Mouse (Mus musculus): ENCODE measurements around the gene Egfr. TPM values are rescaled to one million over a fixed set of nuclear protein-coding genes. Genes with fewer than 3 reads are reported as not detected.

Gene Egfr
- polyA plus RNA-seq, 1 experiment from 2014 or later: 1.3 TPM

GRCm38 (mm10) chr11:16769709-16770303 is 17.8 kb downstream of the Egfr start:
- H3K4me2 ChIP-seq (ENCODE audit: low read depth, low read length): no peak overlapping the region
- H3K4me1 ChIP-seq (ENCODE audit: control insufficient read depth, low read depth, low read length): no peaks in the 10 kb centered on the region; the same call in 1 of the 2 replicates
- H3K9me3 ChIP-seq (replicated peaks; ENCODE audit: control insufficient read depth, low read length): no peaks in the 10 kb centered on the region
- no peak overlapping the region for H3K9ac ChIP-seq (ENCODE audit: low read depth, low read length)
- H3K4me3 ChIP-seq (ENCODE audit: low read depth, low read length): no peak overlapping the region
- H3K27me3 ChIP-seq (ENCODE audit: control insufficient read depth, insufficient read depth, low read depth, low read length): no peaks in the 10 kb centered on the region
- no peak overlapping the region for H3K27ac ChIP-seq (ENCODE audit: low read length)
- no peaks in the 10 kb centered on the region for H3K36me3 ChIP-seq (ENCODE audit: control insufficient read depth, insufficient read depth)
- 47% methylated on average over 3 of the region's 3 CpGs for WGBS (ENCODE audit: insufficient replicate concordance)
- ATAC-seq (ENCODE audit: low read depth): no peak; the same call in 1 of the 2 replicates

- Histone ChIP-seq H3K27me3 (ENCODE audit: control insufficient read depth, insufficient read depth, low read depth, low read length) (no peaks in the 10 kb centered on the region), H3K27ac (ENCODE audit: low read length) (no peak overlapping the region), H3K36me3 (ENCODE audit: control insufficient read depth, insufficient read depth) (no peaks in the 10 kb centered on the region), H3K4me2 (ENCODE audit: low read depth, low read length) (no peak overlapping the region), H3K9ac (ENCODE audit: low read depth, low read length) (no peak overlapping the region), H3K9me3 (replicated peaks; ENCODE audit: control insufficient read depth, low read length) (no peaks in the 10 kb centered on the region), H3K4me1 (ENCODE audit: control insufficient read depth, low read depth, low read length) (no peaks in the 10 kb centered on the region; the same call in 1 of the 2 replicates), H3K4me3 (ENCODE audit: low read depth, low read length) (no peak overlapping the region)
- ATAC-seq (ENCODE audit: low read depth): no peak
- 51% methylated on average over 4 of the region's 4 CpGs for WGBS (ENCODE audit: insufficient replicate concordance)
Observed at GRCm38 (mm10) chr11:16770966-16771365, 19.0 kb downstream of the Egfr start.

GRCm38 (mm10) chr11:16772717-16773116 is 20.7 kb downstream of the Egfr start:
- no peak for ATAC-seq (ENCODE audit: low read depth)
- Histone ChIP-seq H3K4me2 (ENCODE audit: low read depth, low read length) (no peak overlapping the region), H3K27me3 (ENCODE audit: control insufficient read depth, insufficient read depth, low read depth, low read length) (no peaks in the 10 kb centered on the region), H3K4me1 (ENCODE audit: control insufficient read depth, low read depth, low read length) (no peaks in the 10 kb centered on the region; the same call in 1 of the 2 replicates), H3K9ac (ENCODE audit: low read depth, low read length) (no peak overlapping the region), H3K27ac (ENCODE audit: low read length) (no peak overlapping the region), H3K4me3 (ENCODE audit: low read depth, low read length) (no peak overlapping the region), H3K36me3 (ENCODE audit: control insufficient read depth, insufficient read depth) (no peaks in the 10 kb centered on the region), H3K9me3 (replicated peaks; ENCODE audit: control insufficient read depth, low read length) (no peaks in the 10 kb centered on the region)
- 16% methylated on average over 4 of the region's 4 CpGs for WGBS (ENCODE audit: insufficient replicate concordance)

GRCm38 (mm10) chr11:16776967-16777366 is 25.0 kb downstream of the Egfr start:
- no peak overlapping the region for H3K27ac ChIP-seq (ENCODE audit: low read length)
- no peak overlapping the region for H3K9ac ChIP-seq (ENCODE audit: low read depth, low read length)
- H3K4me1 ChIP-seq (ENCODE audit: control insufficient read depth, low read depth, low read length): no peaks in the 10 kb centered on the region
- H3K4me2 ChIP-seq (ENCODE audit: low read depth, low read length): no peak overlapping the region
- no peaks in the 10 kb centered on the region for H3K9me3 ChIP-seq (replicated peaks; ENCODE audit: control insufficient read depth, low read length)
- 58% methylated on average over 2 of the region's 2 CpGs for WGBS (ENCODE audit: insufficient replicate concordance)
- ATAC-seq (ENCODE audit: low read depth): no peak
- no peaks in the 10 kb centered on the region for H3K36me3 ChIP-seq (ENCODE audit: control insufficient read depth, insufficient read depth)
- H3K27me3 ChIP-seq (ENCODE audit: control insufficient read depth, insufficient read depth, low read depth, low read length): no peaks in the 10 kb centered on the region
- no peak overlapping the region for H3K4me3 ChIP-seq (ENCODE audit: low read depth, low read length)

GRCm38 (mm10) chr11:16781604-16782003 is 29.6 kb downstream of the Egfr start:
- H3K27ac ChIP-seq (ENCODE audit: low read length): no peak overlapping the region
- H3K36me3 ChIP-seq (ENCODE audit: control insufficient read depth, insufficient read depth): no peaks in the 10 kb centered on the region
- no peak overlapping the region for H3K4me2 ChIP-seq (ENCODE audit: low read depth, low read length)
- no peak overlapping the region for H3K4me3 ChIP-seq (ENCODE audit: low read depth, low read length)
- H3K9me3 ChIP-seq (replicated peaks; ENCODE audit: control insufficient read depth, low read length): no peaks in the 10 kb centered on the region
- WGBS (ENCODE audit: insufficient replicate concordance): 44% methylated on average over 2 of the region's 2 CpGs
- no peaks in the 10 kb centered on the region for H3K4me1 ChIP-seq (ENCODE audit: control insufficient read depth, low read depth, low read length)
- no peak overlapping the region for H3K9ac ChIP-seq (ENCODE audit: low read depth, low read length)
- no peaks in the 10 kb centered on the region for H3K27me3 ChIP-seq (ENCODE audit: control insufficient read depth, insufficient read depth, low read depth, low read length)
- no peak for ATAC-seq (ENCODE audit: low read depth)

GRCm38 (mm10) chr11:16783926-16784659 is 32.1 kb downstream of the Egfr start:
- Histone ChIP-seq H3K9ac (ENCODE audit: low read depth, low read length) (no peak overlapping the region), H3K9me3 (replicated peaks; ENCODE audit: control insufficient read depth, low read length) (no peaks in the 10 kb centered on the region), H3K36me3 (ENCODE audit: control insufficient read depth, insufficient read depth) (no peaks in the 10 kb centered on the region), H3K27ac (ENCODE audit: low read length) (no peak overlapping the region), H3K4me3 (ENCODE audit: low read depth, low read length) (no peak overlapping the region), H3K4me1 (ENCODE audit: control insufficient read depth, low read depth, low read length) (no peaks in the 10 kb centered on the region), H3K4me2 (ENCODE audit: low read depth, low read length) (no peak overlapping the region), H3K27me3 (ENCODE audit: control insufficient read depth, insufficient read depth, low read depth, low read length) (no peaks in the 10 kb centered on the region)
- 71% methylated on average over 8 of the region's 8 CpGs for WGBS (ENCODE audit: insufficient replicate concordance)
- no peak for ATAC-seq (ENCODE audit: low read depth)

- no peak overlapping the region for H3K27ac ChIP-seq (ENCODE audit: low read length)
- H3K27me3 ChIP-seq (ENCODE audit: control insufficient read depth, insufficient read depth, low read depth, low read length): no peaks in the 10 kb centered on the region
- no peaks in the 10 kb centered on the region for H3K9me3 ChIP-seq (replicated peaks; ENCODE audit: control insufficient read depth, low read length)
- no peaks in the 10 kb centered on the region for H3K36me3 ChIP-seq (ENCODE audit: control insufficient read depth, insufficient read depth)
- ATAC-seq (ENCODE audit: low read depth): no peak
- WGBS (ENCODE audit: insufficient replicate concordance): 45% methylated on average over 5 of the region's 5 CpGs
- H3K4me1 ChIP-seq (ENCODE audit: control insufficient read depth, low read depth, low read length): no peaks in the 10 kb centered on the region
- H3K4me3 ChIP-seq (ENCODE audit: low read depth, low read length): no peak overlapping the region
- H3K9ac ChIP-seq (ENCODE audit: low read depth, low read length): no peak overlapping the region
- no peak overlapping the region for H3K4me2 ChIP-seq (ENCODE audit: low read depth, low read length)
Observed at GRCm38 (mm10) chr11:16792638-16793585, 40.9 kb downstream of the Egfr start.

GRCm38 (mm10) chr11:16795012-16795411 is 43.0 kb downstream of the Egfr start:
- ATAC-seq (ENCODE audit: low read depth): no peak

More at GRCm38 (mm10) chr11:16795012-16795411, 43.0 kb downstream of the Egfr start:
- Histone ChIP-seq H3K4me3 (ENCODE audit: low read depth, low read length) (no peak overlapping the region), H3K36me3 (ENCODE audit: control insufficient read depth, insufficient read depth) (no peaks in the 10 kb centered on the region), H3K4me1 (ENCODE audit: control insufficient read depth, low read depth, low read length) (no peaks in the 10 kb centered on the region), H3K9me3 (replicated peaks; ENCODE audit: control insufficient read depth, low read length) (no peaks in the 10 kb centered on the region), H3K27ac (ENCODE audit: low read length) (no peak overlapping the region), H3K9ac (ENCODE audit: low read depth, low read length) (no peak overlapping the region), H3K27me3 (ENCODE audit: control insufficient read depth, insufficient read depth, low read depth, low read length) (no peaks in the 10 kb centered on the region), H3K4me2 (ENCODE audit: low read depth, low read length) (no peak overlapping the region)
